Mouse (Mus musculus): ENCODE data around the gene Ankrd24.

- no peak for TF ChIP-seq POLR2A (IDR thresholded peaks at IDR 0.05; ENCODE audit: borderline replicate concordance, insufficient read depth, low read length)
- TF ChIP-seq CTCF (IDR thresholded peaks at IDR 0.05; ENCODE audit: borderline replicate concordance, insufficient read depth, low read depth, low read length), result no peak
Observed at GRCm38 (mm10) chr10:81600096-81600495, 28.2 kb upstream of the Ankrd24 start.

Measured in cerebellum, adult 2 months (tissue).